Mouse (Mus musculus) kidney, adult 18-20 months (tissue): ENCODE measurements around the gene Kcnh2.

ENCODE experiments used
- DNase-seq: peaks from one replicate; pipeline ENCODE4 v3.0.0; 2021

Gene Kcnh2

GRCm38 (mm10) chr5:24343977-24344436, 7.4 kb downstream of the Kcnh2 start:
- DNase-seq = no peak

DNA sequence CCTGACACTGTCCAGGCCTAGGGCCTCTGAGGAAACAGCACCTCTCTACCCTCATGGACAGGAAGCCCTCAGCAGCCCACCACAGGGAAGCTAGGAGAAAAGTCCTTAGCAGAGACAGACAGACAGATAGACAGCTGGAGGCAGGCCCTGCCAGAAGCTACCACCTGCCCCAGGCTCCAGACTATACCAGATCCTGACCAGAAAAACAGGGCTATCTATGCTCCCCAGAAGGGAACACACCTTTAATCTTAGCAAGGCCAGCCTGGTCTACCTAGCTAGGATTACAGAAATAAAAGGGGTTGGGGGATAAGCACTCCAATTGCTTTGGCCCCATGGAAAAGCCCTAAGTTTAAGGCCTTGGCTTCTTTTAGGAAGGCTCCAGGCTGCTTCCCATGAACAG, 8.0 kb downstream of the Kcnh2 start:
- no peak for DNase-seq

DNA sequence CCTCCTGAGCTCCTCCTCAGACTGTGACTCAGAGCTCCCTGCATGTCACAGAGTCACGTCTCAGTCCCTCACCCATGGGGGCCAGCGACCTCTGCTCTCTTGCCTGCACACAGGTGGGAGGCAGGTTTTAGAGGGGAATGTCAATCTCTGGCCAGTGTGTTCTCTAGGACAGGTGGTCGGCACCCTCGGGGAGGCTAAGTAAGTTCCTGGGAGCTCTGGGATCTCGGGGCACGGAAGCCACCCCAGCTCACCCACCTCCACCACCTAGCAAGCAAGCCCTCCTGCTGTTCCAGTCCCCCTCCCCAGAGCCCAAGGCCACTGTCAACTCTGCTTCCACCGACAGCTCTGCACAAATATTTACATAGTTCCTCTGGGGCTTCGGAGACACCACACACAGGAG, 8.4 kb downstream of the Kcnh2 start:
- no peak for DNase-seq

DNA sequence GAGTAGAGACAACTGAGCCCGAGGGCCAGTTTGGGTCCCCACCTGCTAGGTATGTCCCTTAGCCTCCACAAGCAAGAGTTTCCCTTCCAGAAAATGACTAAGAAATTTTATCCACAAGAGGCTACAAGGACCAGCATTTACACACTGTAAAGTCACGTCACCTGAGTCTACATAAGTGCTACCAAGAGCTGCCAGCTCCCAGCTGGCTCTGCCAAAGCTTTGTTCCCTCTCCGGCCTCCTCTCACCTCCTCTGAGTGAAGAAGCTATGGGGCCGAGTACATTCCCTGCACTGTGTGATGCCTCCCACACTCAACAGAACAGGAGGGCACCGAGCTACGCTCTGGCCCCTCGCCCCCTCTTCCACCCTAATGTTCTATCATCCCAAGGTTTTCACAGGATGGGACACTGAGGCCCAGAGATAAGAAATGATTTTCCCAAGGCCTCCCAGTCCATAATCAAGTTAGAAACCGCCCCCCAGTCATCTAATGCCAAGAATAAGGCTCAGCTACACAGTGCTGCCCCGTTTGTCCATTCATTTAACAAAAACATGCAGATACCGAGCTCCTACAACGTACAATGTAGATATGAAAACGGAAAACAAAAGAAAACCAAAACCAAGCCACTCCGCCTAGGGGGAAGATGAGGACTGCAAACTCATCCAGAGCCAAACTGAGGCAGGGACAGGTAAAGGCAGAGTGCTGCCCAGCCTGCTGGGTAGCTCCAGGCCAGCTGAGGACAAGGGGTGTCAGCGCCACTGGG, 9.0 kb downstream of the Kcnh2 start:
- no peak for DNase-seq

DNA sequence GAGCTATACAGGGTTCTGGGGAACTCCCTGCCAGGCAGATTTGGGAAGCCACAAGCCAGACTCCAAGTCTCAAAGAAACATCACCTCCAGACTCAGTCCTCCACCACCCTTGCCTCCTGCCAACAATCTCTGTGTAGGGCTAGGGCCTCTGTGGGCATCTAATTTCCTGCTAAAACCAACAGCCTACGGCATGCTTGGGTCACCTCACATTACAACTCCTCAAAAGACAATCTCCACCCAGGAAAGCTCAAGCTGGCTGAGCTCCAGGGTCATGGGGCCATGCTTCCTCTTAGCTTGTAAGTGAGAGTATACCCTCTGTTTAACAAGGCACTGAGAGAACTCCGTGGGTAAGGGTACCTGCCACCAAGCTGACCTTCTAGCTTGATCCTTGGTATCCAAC, 13.6 kb downstream of the Kcnh2 start:
- DNase-seq = no peak

DNA sequence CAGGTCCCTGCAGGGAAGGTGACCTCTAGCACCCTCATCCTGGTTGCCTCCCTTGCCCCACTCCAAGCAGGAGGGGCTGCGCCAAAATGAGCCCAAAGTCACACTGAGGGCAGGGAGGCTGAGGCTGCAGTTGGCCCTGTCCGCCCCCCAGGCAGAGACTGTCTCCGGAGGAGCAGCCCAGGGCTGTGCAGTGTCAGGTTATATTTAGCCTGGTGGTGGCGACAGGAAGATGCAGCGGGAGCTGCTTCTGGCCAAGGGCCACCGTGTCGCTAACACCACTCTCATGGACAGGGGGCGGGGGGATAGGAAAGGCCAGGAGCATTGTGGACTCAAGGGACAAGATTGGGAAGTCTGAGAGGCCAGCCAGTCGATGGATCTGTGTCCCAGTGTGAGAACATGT, 14.0 kb downstream of the Kcnh2 start:
- no peak for DNase-seq

GRCm38 (mm10) chr5:24335888-24336511, 15.4 kb downstream of the Kcnh2 start:
- peak; percentile 49 for DNase-seq

GRCm38 (mm10) chr5:24334749-24335148, 16.7 kb downstream of the Kcnh2 start:
- no peak for DNase-seq

- no peak for DNase-seq
Observed at GRCm38 (mm10) chr5:24332401-24332800, 19.0 kb downstream of the Kcnh2 start.

GRCm38 (mm10) chr5:24329965-24330298, 21.5 kb downstream of the Kcnh2 start:
- DNase-seq = no peak

GRCm38 (mm10) chr5:24329212-24329964, 22.0 kb downstream of the Kcnh2 start:
- peak; percentile 59 for DNase-seq

GRCm38 (mm10) chr5:24328813-24329211, 22.6 kb downstream of the Kcnh2 start:
- no peak for DNase-seq

GRCm38 (mm10) chr5:24326842-24327417, 24.5 kb downstream of the Kcnh2 start:
- DNase-seq = no peak

DNA sequence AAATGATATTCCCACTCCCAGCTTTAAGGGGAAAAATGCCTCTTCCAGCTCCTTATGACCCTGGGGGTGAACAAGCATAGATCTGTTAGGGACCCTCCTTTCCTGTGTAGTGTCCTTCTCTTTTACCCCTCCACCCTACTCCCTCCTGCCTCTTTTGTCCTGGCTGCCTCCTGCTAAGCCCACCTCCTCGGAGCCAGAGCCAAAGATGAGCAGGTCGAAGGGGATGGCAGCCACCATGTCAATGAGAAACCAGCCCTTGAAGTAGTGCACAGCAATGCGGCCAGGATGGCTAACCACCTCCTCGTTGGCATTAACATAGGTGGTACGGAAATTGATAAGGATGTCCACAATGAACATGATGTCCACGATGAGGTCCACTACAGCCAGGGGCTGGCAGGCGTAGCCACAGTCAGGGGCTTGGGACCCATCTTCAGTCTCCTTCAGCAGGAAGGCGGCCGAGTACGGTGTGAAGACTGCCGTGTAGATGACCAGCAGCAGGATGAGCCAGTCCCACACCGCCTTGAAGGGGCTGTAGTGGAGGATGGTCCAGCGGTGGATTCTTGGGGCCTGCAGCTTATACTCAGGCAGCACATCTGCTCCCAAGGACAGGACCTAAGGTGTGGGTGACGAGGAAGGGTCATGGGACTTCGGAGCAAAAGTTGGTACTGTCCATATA, 25.1 kb downstream of the Kcnh2 start:
- DNase-seq = no peak

- DNase-seq = no peak
Observed at GRCm38 (mm10) chr5:24325251-24325650, 26.2 kb downstream of the Kcnh2 start.

- DNase-seq = no peak
Observed at GRCm38 (mm10) chr5:24321711-24322682, 29.4 kb downstream of the Kcnh2 start.

DNA sequence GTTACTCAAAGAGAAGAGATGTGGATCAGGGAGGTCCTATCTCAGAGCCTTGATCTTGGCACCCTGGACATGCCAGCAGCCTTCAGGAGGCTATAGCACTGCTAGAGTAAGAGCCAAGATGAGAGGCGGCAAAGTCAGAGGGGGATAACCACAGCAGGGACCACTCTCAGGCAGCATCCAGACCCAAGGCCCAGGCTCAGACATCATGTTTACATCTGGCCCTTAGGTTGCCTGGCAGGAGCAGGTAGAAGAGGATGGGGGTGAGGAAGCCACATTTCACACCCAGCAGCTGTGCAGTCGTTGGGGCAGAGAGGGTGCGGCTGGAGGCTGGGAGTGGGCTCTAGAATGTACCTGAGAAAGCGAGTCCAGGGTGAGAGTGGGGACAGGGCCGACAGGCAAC, 30.5 kb downstream of the Kcnh2 start:
- DNase-seq = no peak

- DNase-seq = peak; percentile 19
Observed at GRCm38 (mm10) chr5:24320467-24320813, 31.0 kb downstream of the Kcnh2 start.

DNA sequence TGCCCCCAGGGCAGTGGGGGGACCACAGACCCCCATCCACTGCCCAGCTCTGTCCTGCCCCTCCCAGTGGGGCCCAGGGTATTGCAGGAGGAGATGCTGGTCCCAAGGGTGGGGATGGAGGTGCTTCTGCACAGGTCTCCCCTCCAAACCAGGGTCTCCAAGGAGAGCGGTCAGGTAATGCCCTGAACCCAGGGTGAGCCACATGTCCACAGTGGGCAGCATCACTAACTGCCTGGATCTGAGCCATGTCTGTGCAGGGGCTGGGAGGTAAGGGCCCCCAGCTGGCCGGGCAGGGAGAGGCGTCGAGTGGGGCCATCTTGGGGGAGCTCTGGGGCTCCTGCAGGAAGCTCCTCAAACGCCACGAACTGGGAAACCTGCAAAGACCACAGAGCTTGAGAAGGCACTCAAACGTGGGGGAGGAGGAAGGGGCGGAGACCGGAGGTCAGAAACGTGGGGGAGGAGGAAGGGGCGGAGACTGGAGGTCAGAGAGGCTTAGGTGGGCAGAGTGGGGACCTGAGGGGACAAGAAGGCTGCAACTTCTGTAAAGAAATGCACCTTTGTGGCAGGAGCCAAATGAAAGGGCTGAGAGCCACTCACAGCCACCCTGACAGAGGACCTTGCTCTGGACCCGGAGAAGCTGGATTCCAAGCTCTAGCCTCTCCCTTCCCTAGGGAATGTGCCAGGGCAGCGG, 31.5 kb downstream of the Kcnh2 start:
- DNase-seq = no peak

- no peak for DNase-seq
Observed at GRCm38 (mm10) chr5:24309223-24309622, 42.2 kb downstream of the Kcnh2 start.

DNA sequence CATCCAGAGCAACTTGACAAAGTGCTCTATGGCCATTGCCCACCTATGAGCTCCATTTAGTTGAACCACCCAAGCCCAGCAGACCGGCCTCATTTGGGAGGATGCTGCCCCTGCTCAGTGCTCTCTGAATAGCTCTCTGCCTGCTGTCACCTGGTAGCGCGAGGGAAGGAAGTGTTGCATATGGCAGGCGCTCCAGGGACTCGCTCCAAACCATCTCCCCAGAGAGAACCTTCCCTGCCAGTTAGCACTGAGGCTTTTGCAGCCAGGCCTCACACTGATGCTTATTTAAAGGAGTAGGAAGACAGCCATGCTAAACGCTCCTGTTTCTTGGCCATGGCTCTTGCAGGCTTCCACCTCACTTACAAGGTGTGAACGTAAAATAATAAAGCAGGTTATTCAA, 42.8 kb downstream of the Kcnh2 start:
- DNase-seq = no peak
